Mouse (Mus musculus) frontal cortex, adult 2 months (tissue): ENCODE data around the gene Lrch1. TPM values are rescaled to one million over a fixed set of nuclear protein-coding genes. Genes with fewer than 3 reads are reported as not detected.

Experiments used
- DNase-seq, 2 experiments: peaks; one replicate each; pipeline ENCODE4 v3.0.0; 2022; ENCODE audit warnings: low spot score in 1 of 2; ENCODE audit errors: extremely low spot score in 1 of 2
- polyA plus RNA-seq: library from polyadenylated mRNA; depleted of rRNA; stranded (reverse); fragments of >200 nt; gene quantifications from 2 replicates; pipeline ENCODE4 v1.2.3, GENCODE M21; 2012

Lrch1 gene
- polyA plus RNA-seq, 1 experiment = 16.1 TPM

GRCm38 (mm10) chr14:74859154-74859553 is 88.5 kb downstream of the Lrch1 start:
- DNase-seq = no peak

GRCm38 (mm10) chr14:74855429-74855828 is 92.2 kb downstream of the Lrch1 start:
- DNase-seq = no peak

- no peak for DNase-seq
Measured at GRCm38 (mm10) chr14:74853759-74854100, 93.9 kb downstream of the Lrch1 start.

GRCm38 (mm10) chr14:74852965-74853758 is 94.5 kb downstream of the Lrch1 start:
- DNase-seq = peak; percentile 69 to 78

- DNase-seq = no peak
Measured at GRCm38 (mm10) chr14:74851866-74852265, 95.8 kb downstream of the Lrch1 start.

GRCm38 (mm10) chr14:74849020-74849419 is 98.7 kb downstream of the Lrch1 start:
- DNase-seq = no peak

GRCm38 (mm10) chr14:74848224-74848623 is 99.5 kb downstream of the Lrch1 start:
- no peak for DNase-seq

GRCm38 (mm10) chr14:74847311-74848133 is 100.2 kb downstream of the Lrch1 start:
- DNase-seq = no peak

- DNase-seq = peak in 1 of 2 experiments; percentile 23
Measured at GRCm38 (mm10) chr14:74846668-74847067, 101.0 kb downstream of the Lrch1 start.

- DNase-seq = no peak
Measured at GRCm38 (mm10) chr14:74845661-74846274, 101.9 kb downstream of the Lrch1 start.

GRCm38 (mm10) chr14:74841708-74842107 is 106.0 kb downstream of the Lrch1 start:
- DNase-seq = no peak

GRCm38 (mm10) chr14:74841297-74841696 is 106.4 kb downstream of the Lrch1 start:
- DNase-seq = no peak

GRCm38 (mm10) chr14:74840820-74841219 is 106.9 kb downstream of the Lrch1 start:
- DNase-seq = no peak

- no peak for DNase-seq
Measured at GRCm38 (mm10) chr14:74840328-74840727, 107.3 kb downstream of the Lrch1 start.

- DNase-seq = no peak
Measured at GRCm38 (mm10) chr14:74838816-74839215, 108.9 kb downstream of the Lrch1 start.

GRCm38 (mm10) chr14:74835010-74835409 is 112.7 kb downstream of the Lrch1 start:
- DNase-seq = no peak

- no peak for DNase-seq
Measured at GRCm38 (mm10) chr14:74834215-74834614, 113.5 kb downstream of the Lrch1 start.

GRCm38 (mm10) chr14:74831653-74832052 is 116.0 kb downstream of the Lrch1 start:
- no peak for DNase-seq

GRCm38 (mm10) chr14:74831050-74831449 is 116.6 kb downstream of the Lrch1 start:
- DNase-seq = no peak

GRCm38 (mm10) chr14:74830591-74830990 is 117.1 kb downstream of the Lrch1 start:
- no peak for DNase-seq
